Mouse (Mus musculus) neural tube, embryonic 12.5 days (tissue): ENCODE results near the gene Bpi. TPM values are rescaled to one million over a fixed set of nuclear protein-coding genes. Genes with fewer than 3 reads are reported as not detected.

Experiments used
- microRNA-seq: library from miRNA; unstranded; fragments of <30 nt; microRNA quantifications from one replicate; pipeline ENCODE4, GENCODE M21; 2017
- polyA plus RNA-seq: library from polyadenylated mRNA; unstranded; fragments of >200 nt; fragmentation: Nextera tagmentation; extraction: Ambion mirVana; gene quantifications from 2 replicates; pipeline ENCODE4 v1.2.1, GENCODE M21; 2016

Bpi gene
- polyA plus RNA-seq, 1 experiment from 2014 or later, result not detected

Small RNAs within 50 kb of the gene (microRNA-seq; reads per million reads assigned to microRNA genes)
- gene Mir7685, result not detected

Other genes with a start within 250 kb of the Bpi start
- 23.0 and 23.8 TPM in 2 replicates for gene Tti1, start 229.7 kb upstream of the Bpi start, polyA plus RNA-seq
- 45.5 and 48.7 TPM in 2 replicates for gene Rprd1b, start 229.6 kb upstream of the Bpi start, polyA plus RNA-seq
- 11.8 and 12.3 TPM in 2 replicates for gene Tgm2, start 111.7 kb upstream of the Bpi start, polyA plus RNA-seq
- gene D630003M21Rik, start 28.9 kb upstream of the Bpi start, polyA plus RNA-seq, result 5.0 and 5.1 TPM in 2 replicates
- gene Lbp, start 48.4 kb downstream of the Bpi start, polyA plus RNA-seq, result 2.5 and 2.6 TPM in 2 replicates
- 204 and 207 TPM in 2 replicates for gene Snhg11, start 117.5 kb downstream of the Bpi start, polyA plus RNA-seq
- gene Ralgapb, start 151.8 kb downstream of the Bpi start, polyA plus RNA-seq, result 21.2 and 25.2 TPM in 2 replicates
- not detected in 2 replicates for gene Adig, start 244.5 kb downstream of the Bpi start, polyA plus RNA-seq